Mouse (Mus musculus) brown adipose tissue, adult 24 weeks (tissue): ENCODE results near the gene Prdx3. TPM values are rescaled to one million over a fixed set of nuclear protein-coding genes. Genes with fewer than 3 reads are reported as not detected.
A peak's percentile ranks its signal among the peaks of the same experiment; 100 is the strongest.

Source experiments
- H3K27ac ChIP-seq: fragments of 200-500 bp; replicated peaks from 2 replicates; pipeline ENCODE4 v1.5.1; 2012; ENCODE audit warnings: low read depth, mild to moderate bottlenecking, low read length
- H3K4me1 ChIP-seq: fragments of 200-500 bp; 2 replicates; pipeline ENCODE4 v1.6.1; 2012; ENCODE audit warnings: low read length, mixed read lengths; ENCODE audit not compliant: control insufficient read depth, insufficient read depth, insufficient read length
- H3K4me3 ChIP-seq: fragments of 200-500 bp; 2 replicates; pipeline ENCODE4 v1.5.1; 2012; ENCODE audit warnings: low read depth, mild to moderate bottlenecking, low read length, moderate library complexity; ENCODE audit not compliant: insufficient read depth
- polyA plus RNA-seq: library from polyadenylated mRNA; stranded (reverse); fragments of >200 nt; gene quantifications from 2 replicates; pipeline ENCODE4 v1.2.4, GENCODE M21; 2012; ENCODE audit not compliant: missing spikeins, insufficient read depth, insufficient read length

Gene Prdx3
- polyA plus RNA-seq = 639 and 741 TPM in 2 replicates

DNA sequence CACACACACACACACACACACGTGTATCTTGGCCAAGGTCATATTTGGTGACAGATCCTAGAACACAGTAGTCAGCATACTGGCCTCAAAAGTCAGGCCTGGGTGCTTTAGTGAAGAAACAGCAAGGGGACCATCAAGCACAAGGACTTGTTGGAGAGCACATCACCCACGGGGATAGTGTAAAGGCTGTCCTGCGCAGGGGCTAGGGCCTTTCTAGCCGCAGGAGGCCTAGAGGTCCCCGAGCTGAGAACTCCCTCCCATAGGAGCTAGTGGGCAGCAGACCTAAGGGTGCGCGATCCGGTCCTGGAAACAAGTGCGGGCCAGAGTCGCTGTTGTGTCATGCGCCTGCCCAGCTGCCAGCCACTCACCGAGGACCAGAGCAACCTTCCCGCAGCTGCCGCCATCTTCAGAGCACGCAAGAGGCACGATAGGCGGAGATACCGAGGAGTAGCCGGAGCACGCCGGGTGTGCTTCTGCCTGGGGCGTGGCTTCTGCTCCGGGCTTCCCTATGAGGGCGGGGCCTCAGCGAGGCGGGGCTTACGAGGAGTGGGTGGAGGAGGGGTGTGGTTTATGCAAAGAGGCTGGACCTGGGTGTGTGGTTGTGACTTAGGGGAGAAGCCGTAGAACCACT is at the start of gene Prdx3:
Gene Prdx3 (minus strand): TSS at position 493 of the 631 bp plus-strand sequence.
- Histone ChIP-seq H3K4me1 (peaks cover 5% of the 10 kb centered on the region; the same call in 1 of the 2 replicates), H3K27ac (peak within 1 kb of the TSS; percentile 74), H3K4me3 (peak within 1 kb of the TSS; percentile 64)

DNA sequence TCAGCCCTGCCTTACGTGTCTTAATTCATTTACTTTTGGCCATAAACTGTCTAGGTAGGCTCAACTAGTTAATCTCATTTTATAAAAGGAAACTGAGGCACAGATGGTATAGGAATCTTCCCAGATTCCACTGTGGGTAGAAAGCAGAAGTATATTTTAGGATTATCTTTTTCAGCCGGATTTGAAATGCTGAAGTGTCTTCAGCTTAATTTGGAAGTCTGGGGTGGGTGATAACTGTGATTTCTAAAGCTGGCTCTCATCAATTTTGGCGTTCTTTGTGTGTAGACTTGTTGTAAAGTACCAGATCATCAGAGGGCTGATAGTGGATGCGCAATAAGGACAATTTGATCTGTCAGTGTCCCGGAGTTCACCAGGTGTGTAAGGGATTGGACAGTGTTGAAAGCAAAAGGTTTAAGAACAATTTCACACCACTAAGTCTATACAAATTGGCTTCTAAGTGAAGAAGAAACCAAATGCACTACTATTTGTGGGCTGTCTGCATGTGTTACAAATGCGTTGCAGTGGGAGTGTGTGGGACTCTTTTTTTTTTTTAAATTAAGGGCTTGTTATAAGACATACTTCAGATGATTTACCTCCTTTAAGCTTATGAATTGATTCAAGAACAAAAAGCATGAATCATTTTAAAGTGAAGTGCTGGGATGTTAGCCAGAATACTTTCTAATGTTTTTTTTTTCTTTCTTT is 42.7 kb upstream of the Prdx3 start:
- Histone ChIP-seq H3K27ac (no peak overlapping the region), H3K4me3 (no peak overlapping the region), H3K4me1 (peaks cover 10% of the 10 kb centered on the region)

DNA sequence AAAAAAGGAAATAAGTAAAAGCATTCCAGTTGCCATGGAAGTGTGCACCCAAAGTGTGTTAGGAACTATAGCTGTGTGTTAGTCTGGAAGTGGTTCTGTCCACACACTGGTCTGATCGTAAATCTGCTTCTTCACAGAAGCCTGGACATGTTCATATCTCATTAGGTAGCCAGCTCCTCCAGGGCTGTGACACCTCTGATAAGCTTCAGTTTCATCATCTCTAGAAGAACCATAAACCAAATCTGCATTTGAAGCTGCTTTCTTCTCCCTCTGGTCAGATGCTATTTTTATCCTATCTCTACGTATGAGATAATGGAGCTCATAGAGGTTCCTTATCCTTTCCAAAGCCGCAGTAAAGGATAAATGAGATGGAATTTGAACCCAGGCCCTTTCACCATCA is 41.5 kb upstream of the Prdx3 start:
- Histone ChIP-seq H3K4me3 (no peak overlapping the region), H3K27ac (peak overlapping the region; percentile 31; the same call in 1 of the 2 replicates), H3K4me1 (peaks cover 10% of the 10 kb centered on the region)

DNA sequence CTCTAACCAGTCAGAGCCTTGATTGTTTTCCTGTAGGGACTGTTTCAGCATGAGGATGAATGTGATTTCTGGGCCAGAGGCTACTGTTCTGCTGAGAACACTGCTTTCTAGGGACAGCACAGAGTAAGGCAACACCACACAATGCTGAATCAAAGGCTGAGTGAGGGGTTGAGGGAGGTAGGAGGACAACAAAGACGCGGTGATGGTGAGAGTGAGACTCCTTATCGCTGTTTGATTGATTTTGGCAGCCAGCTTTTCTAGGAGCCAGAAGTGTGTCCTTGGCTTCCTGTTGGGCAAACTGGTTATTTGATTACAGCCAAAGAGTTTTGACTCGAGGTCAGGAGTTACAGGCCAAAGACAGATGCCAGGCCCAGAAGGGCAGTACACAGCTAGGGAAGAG is 40.9 kb upstream of the Prdx3 start:
- Histone ChIP-seq H3K27ac (peak overlapping the region; percentile 66), H3K4me3 (no peak overlapping the region), H3K4me1 (peaks cover 10% of the 10 kb centered on the region)

DNA sequence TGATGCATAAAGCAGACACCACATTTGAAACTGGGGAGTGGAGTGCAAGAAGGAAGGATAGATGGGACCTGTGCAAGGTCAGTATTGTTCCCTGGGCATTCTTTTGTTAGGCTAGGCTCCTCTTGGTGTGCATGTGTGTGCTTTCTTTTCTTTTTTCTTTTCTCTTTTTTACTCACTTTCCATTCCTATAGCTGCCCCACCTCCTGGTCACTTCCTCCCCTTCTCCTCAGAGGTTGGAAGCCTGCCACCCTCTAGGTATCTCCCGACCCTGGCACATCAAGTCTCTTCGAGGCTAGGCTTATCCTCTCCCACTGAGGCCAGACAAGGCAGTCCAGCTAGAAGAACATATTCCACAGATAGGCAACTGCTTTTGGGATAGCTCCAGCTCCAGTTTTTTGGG is 37.3 kb upstream of the Prdx3 start:
- no peak overlapping the region for H3K27ac ChIP-seq
- peaks cover 2% of the 10 kb centered on the region; the same call in 1 of the 2 replicates for H3K4me1 ChIP-seq
- no peak overlapping the region for H3K4me3 ChIP-seq

DNA sequence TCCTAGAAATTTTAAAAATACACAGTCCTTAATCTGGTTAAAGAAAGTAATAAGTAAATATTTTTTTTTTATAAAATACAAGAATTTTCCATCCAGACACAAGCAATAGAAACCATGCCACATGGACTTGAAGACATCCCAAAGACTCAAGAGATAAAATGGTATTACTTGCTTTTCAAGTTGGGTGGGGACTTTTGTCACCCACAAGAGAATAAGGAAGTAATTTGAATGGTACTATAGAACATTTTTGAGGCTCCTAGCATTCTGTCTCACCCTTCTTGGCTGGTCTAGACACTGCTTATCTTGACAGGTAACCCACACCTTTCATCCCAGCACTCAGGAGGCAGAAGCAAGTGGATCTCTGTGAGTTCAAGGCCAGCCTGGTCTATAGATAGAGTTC is 35.9 kb upstream of the Prdx3 start:
- 0 out of 2 replicates have a peak, but pooled peaks cover 4% of the 10 kb centered on the region for H3K4me1 ChIP-seq
- H3K27ac ChIP-seq = no peak overlapping the region

DNA sequence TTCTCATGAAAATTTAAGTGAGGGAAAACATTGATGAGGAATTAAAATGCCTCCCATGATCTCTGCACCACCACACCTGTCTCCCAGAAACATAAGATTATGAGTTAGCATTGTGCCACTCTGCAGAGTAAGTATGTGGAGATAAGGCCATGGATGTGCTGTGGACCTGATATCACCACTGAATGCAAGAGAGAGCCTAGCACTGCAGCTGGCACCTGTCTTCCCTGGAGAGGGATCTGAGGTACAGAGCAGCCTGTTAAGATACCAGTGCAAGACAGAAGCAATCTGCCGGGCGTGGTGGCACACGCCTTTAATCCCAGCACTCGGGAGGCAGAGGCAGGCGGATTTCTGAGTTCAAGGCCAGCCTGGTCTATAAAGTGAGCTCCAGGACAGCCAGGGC is 31.1 kb upstream of the Prdx3 start:
- no peak overlapping the region for H3K4me3 ChIP-seq
- peaks cover 5% of the 10 kb centered on the region for H3K4me1 ChIP-seq
- H3K27ac ChIP-seq = no peak overlapping the region

More for the DNA sequence above, 35.9 kb upstream of the Prdx3 start:
- H3K4me3 ChIP-seq = no peak overlapping the region

DNA sequence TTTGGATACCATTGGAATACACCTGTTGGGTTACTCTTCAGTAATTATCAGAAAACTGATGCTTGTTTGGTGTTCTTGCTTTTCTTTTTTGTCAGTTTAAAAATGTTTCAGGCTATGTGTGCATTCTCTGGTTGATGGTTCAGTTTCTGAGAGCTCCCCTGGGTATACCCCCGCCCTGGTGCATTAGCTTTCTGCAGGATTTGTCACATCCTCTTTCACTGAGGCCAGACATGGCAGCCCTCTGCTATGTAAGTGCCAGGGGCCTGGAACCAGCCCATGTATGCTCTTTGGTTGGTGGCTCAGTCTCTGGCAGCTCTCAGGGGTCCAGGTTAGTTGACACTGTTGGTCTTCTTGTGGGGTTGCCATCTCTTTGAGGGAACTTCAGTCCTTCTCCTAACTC is 29.6 kb upstream of the Prdx3 start:
- peaks cover 5% of the 10 kb centered on the region for H3K4me1 ChIP-seq
- H3K4me3 ChIP-seq = no peak overlapping the region
- H3K27ac ChIP-seq = no peak overlapping the region

DNA sequence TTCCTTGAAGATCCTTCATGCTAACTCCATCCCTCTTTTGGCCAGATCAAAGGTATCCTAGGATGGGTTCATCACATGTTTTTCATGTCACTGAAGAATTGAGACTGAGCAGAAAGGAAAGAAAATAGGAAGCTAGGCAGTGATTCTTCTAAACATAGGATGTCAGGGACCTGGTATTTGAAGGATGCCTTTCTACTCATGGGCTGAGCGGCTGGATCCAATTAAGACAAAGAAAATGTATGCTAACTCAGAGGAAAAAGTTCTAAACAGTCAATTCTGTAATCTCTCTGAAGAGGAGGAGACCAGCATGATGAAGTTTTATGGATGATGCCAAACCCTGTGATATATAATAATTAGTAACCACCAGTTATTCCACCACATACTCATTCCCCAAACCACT is 28.8 kb upstream of the Prdx3 start:
- H3K27ac ChIP-seq = no peak overlapping the region
- no peak overlapping the region for H3K4me3 ChIP-seq
- H3K4me1 ChIP-seq = peaks cover 5% of the 10 kb centered on the region

DNA sequence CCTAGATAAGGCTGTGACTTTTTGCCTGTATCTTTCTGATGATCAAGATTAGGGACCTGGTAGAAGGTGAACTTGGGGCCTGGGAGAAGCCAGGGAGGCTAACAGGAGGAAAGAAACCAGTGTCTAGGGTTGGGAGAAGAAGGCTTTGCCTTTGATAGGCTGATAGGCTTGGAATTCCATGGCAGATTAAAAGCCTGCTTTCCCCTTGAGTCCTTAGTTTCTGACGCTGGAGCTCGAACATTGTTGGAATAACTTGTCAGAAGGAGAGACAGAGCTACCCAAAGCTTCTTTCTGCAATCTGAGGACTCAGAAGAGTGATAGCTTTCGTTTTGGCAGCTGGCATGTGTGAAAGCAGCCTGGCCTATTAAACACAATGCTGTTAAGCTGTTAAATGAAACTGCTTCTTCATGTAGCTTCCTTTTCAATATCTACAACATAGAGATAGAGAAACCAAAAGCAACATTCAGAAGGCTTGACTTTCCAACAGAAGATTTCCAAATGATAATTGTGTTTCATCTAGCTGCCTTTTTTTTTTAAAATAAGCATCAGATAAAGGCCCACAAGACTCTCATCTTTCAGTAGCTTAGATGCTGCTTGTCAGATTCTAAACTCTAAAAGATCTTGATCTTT is 21.0 kb upstream of the Prdx3 start:
- Histone ChIP-seq H3K4me1 (peaks cover 5% of the 10 kb centered on the region; the same call in 1 of the 2 replicates), H3K4me3 (no peak overlapping the region)

DNA sequence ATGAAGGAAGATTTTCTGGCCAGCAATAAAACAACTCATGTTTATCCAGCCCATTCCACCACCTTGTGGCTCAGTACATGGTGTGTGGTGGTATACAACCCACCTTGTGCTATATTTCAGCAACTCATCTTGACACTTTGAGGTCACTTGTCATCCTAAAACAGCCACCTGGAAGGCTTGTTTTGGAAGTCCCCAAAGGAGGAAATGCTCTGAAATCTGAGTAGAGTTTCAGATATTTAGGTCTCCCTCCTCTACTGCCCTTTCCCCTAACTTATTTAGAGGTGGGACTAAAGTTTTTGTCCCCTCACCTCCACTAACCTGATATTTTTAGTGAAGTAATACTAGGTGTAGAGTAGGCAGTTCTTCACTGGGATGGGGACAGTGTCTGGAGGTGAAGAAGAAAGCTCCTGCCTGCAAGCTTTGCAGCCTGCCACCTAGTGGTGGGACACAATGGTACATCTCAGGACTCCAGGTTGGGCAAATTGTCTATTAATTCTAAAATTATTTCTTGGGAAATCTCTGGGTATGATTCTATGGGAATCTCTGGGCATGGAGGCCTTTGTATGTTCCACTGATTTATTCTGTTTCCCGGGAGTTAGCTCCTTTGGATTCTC is 17.7 kb upstream of the Prdx3 start:
- Histone ChIP-seq H3K4me1 (peaks cover 5% of the 10 kb centered on the region; the same call in 1 of the 2 replicates), H3K27ac (peak overlapping the region; percentile 46), H3K4me3 (peak overlapping the region; percentile 45)

More for the DNA sequence above, 21.0 kb upstream of the Prdx3 start:
- H3K27ac ChIP-seq = peak overlapping the region; percentile 87

DNA sequence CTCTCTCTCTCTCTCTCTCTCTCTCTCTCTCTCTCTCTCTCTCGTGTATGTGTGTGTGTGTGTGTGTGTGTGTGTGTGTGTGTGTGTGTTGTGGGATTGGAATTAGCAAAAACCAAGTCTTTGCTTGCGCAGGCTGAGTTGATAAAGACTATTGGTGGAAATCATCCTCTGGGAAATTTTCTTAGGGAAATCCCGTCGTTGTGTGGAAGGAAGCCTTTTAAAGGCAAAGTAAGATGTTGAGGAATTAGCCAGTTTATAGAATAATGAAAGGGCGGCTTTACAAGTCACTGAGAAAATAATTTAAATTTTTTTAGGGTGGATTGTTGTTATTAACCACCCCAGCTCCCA is 16.7 kb upstream of the Prdx3 start:
- Histone ChIP-seq H3K4me3 (peak overlapping the region; percentile 76), H3K27ac (peak overlapping the region; percentile 70), H3K4me1 (peaks cover 5% of the 10 kb centered on the region; the same call in 1 of the 2 replicates)

DNA sequence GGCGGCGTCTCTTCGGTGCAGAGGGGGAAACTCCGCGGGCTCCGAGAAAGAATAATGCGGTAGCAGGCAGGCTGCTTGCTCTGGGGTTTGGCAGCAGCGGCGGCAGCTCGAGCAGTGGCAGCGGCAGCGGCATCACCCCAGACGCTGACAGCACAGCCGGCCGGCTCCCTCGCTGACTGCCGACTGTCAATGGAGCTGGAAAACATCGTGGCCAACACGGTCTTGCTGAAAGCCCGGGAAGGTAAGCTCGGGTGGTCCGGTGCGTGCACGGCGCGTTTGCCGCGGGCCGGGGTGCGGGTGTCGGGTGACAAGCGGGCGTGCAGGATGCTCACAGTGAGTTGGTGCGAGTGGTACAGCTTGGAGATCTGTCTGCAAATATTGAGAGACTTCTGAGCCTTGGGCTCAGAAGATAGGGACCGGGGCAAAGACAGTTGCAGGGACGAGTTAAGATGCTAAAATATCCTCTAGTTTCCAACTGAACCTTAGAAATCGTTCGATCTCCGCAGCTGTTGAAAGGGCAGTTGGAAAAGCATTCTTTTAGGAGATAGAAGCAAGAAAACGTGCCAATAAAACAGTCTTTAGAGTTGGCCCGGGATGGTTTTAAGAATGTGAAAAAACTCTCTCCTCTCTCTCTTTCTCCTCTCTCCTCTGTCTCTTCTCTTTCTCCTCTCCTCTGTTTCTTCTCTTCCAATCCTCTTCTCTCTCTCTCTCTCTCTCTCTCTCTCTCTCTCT is 16.2 kb upstream of the Prdx3 start:
- H3K4me3 ChIP-seq = peak overlapping the region; percentile 76
- peak overlapping the region; percentile 70 for H3K27ac ChIP-seq
- H3K4me1 ChIP-seq = peaks cover 3% of the 10 kb centered on the region; the same call in 1 of the 2 replicates

DNA sequence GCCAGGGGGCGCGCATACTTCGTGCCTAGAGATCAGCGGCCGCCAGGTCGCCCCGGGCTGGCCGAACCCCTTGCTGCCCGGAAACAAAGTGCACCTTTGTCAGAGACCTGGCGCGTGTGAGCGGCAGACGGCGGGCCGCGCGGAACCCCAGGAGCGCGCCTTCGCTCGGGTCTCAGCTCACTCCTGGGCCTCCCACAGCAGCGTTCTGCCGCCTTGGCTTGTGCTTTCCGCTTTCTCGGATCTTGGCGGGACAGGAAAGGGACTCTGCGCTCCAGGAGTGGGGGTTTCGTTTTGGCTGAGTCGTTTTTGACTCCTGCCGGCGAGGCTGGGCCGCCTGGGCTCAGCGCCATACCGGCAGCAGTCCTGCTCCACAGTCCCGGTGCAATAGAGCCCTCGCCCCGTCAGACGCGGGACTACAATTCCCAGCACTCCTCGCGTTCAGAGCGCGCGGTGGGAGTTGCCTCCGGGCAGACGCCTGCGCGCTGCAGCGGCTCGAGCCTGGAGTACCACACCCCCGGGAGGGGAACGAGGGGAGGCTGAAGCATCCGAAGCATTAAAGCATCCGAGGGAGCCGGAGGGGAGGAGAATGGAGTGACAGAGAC is 15.5 kb upstream of the Prdx3 start, which contains the start of gene Grk5:
Gene Grk5 (plus strand): TSS at position 36 of the 602 bp plus-strand sequence.
- no peaks in the 10 kb centered on the region for H3K4me1 ChIP-seq
- H3K4me3 ChIP-seq = peak within 1 kb of the TSS; percentile 97
- peak within 1 kb of the TSS; percentile 100 for H3K27ac ChIP-seq
